Mouse (Mus musculus): ENCODE measurements around the gene Icmt. TPM values are rescaled to one million over a fixed set of nuclear protein-coding genes. Genes with fewer than 3 reads are reported as not detected.

Gene Icmt
- polyA plus RNA-seq (2012; rRNA removed; ENCODE audit: low replicate concordance) = 22.2 and 22.4 TPM in 2 replicates

GRCm38 (mm10) chr4:152296874-152297861 lies at the start of gene Icmt:
TSS of gene Icmt (plus strand) at chr4:152297227.

GRCm38 (mm10) chr4:152273621-152274236 lies 23.3 kb upstream of the Icmt start, which contains the start of gene Gpr153:
TSS of gene Gpr153 (plus strand) at chr4:152274232.

DNA sequence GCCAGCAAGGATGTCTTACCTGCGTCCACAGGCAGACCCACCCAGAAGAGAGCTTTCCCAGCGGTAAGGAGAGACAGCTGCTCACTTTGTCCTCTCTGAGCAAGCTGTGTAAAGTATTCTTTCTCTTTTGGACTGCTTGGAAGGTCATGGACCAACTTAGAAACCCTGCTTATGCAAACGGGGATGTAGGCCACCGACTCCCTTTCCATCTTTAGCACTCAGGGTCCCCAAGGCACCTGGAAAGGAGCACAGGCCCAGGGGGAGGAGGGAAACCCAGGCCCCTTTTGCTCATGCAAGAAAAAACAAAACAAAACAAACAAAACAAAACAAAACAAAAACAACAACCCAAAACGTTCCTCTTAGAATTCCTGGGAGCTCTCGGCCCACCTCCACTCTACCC lies 5.5 kb upstream of the Icmt start, which contains the start of gene Hes3:
Gene Hes3, minus strand, starts transcription at position 101 of the 400 bp plus-strand sequence.

GRCm38 (mm10) chr4:152318517-152319234 lies 21.6 kb downstream of the Icmt start, which contains the start of gene Rnf207:
TSS of gene Rnf207 (minus strand) at chr4:152318993.

DNA sequence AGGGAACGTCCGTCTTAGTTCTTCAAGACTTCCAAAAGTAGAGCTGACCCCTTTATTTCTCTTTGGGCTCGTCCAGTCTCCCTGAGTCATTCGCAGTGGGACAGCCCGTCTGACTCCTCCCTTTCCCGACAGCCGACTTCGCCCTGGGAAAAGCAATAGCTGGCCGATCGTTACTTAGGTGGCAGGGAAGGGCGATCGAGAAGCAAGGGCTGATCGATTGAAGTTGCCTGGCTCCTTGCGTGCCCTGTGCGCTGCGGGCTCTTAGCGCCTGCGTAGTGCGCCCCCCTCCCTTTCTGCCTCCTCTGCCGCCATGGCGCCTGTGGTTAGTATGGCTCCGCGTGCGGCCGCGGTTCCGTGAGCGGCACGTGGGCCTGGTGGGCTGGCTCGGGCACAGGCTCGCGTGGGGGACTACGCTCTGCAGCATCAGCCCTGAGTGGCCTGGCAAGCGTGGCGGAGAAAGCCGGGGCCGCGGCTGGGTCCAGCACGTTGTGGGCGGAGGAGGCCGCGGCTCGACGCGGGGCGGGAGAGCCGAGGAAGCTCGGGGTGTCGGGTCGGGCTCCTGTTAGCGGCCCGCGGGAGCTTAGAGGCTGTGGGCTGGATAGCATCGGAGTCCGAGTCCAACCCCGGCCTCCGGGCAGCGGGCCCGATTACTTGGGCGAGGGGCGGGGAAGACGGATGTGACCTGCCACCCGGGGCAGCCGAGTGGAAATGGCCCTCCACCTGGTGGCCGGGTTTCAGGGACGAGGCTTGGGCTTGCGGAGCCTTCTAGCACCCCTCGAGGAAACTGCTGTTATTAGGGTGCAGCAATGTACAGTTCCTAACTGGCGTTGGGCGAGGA lies 28.8 kb downstream of the Icmt start, which contains the start of gene Rpl22:
Gene Rpl22, plus strand, starts transcription at position 169 of the 838 bp plus-strand sequence.

DNA sequence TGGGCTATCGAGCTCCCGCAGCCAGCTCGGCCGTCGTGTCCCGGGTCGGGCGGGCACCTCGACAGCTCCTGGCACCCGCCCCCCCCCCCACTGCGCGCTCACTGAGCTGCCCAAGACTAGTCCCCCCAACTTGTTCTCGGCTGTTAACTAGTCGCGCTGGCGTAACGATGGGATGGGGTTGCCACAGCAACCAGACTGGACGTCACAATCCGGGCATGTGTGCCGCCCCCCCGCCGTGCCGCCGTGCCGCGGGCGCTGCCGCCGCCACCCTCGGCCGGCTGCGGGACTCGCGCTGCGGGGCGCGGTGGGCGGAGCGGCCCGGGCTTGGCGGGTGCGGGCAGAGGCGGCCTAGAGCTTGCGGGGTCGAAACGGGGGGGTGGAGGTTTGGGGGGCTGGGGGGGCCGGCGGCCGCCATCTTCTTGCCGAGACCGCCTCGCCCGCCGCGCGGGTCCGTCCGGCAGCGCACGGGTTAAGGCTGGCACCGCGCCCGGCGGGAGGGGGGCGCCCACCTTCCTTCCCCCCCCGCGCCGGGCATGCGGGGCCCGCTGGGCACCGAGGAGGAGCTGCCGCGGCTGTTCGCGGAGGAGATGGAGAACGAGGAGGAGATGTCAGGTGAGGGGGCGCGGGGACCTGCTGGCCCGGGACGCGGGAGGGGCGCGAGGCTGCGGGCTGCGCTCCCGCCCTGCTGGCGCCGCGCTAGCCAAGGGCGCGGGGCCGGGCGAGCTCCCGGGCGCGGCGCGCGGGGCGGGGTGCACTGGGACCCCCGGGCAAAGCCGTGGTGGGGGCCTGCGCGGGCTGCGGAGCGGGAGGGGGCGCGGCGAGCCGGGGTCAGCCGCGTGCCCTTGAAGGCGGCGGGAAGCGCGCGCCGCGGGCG lies 41.6 kb downstream of the Icmt start, which contains the start of gene Chd5:
Gene Chd5, plus strand, starts transcription at position 233 of the 874 bp plus-strand sequence.

Other genes starting within 250 kb of the Icmt start
- 9.6 and 17.1 TPM in 2 replicates for gene Plekhg5, start 224.7 kb upstream of the Icmt start, polyA plus RNA-seq (2012; rRNA removed; ENCODE audit: low replicate concordance)
- gene Tnfrsf25, start 181.3 kb upstream of the Icmt start, polyA plus RNA-seq (2012; rRNA removed; ENCODE audit: low replicate concordance) = 3.0 and 4.1 TPM in 2 replicates
- 273 and 642 TPM in 2 replicates for gene Espn, start 144.9 kb upstream of the Icmt start, polyA plus RNA-seq (2012; rRNA removed; ENCODE audit: low replicate concordance)
- gene Hes2, start 138.4 kb upstream of the Icmt start, polyA plus RNA-seq (2012; rRNA removed; ENCODE audit: low replicate concordance) = 9.6 and 49.1 TPM in 2 replicates
- 29.0 and 38.7 TPM in 2 replicates for gene Acot7, start 119.1 kb upstream of the Icmt start, polyA plus RNA-seq (2012; rRNA removed; ENCODE audit: low replicate concordance)
- 9.0 and 9.3 TPM in 2 replicates for gene Gpr153, start 23.0 kb upstream of the Icmt start, polyA plus RNA-seq (2012; rRNA removed; ENCODE audit: low replicate concordance)
- 0.08 TPM in 1 of 2 replicates, not detected in the other for gene Hes3, start 5.6 kb upstream of the Icmt start, polyA plus RNA-seq (2012; rRNA removed; ENCODE audit: low replicate concordance)
- gene Rnf207, start 21.8 kb downstream of the Icmt start, polyA plus RNA-seq (2012; rRNA removed; ENCODE audit: low replicate concordance) = 2.2 and 5.5 TPM in 2 replicates
- 5.3 and 6.0 TPM in 2 replicates for gene Rpl22, start 28.5 kb downstream of the Icmt start, polyA plus RNA-seq (2012; rRNA removed; ENCODE audit: low replicate concordance)
- 0.50 and 0.54 TPM in 2 replicates for gene Chd5, start 41.4 kb downstream of the Icmt start, polyA plus RNA-seq (2012; rRNA removed; ENCODE audit: low replicate concordance)
- 0.27 and 0.90 TPM in 2 replicates for gene Nphp4, start 179.5 kb downstream of the Icmt start, polyA plus RNA-seq (2012; rRNA removed; ENCODE audit: low replicate concordance)
- 2.8 and 4.2 TPM in 2 replicates for gene Kcnab2, start 180.6 kb downstream of the Icmt start, polyA plus RNA-seq (2012; rRNA removed; ENCODE audit: low replicate concordance)